Mouse (Mus musculus) right cerebral cortex, adult 18-20 months (tissue): Measurements from ENCODE around the gene Syce2.
"Not testable (repeated sequence)": the region's sequence is repeated elsewhere in the genome, so short reads cannot be mapped to it uniquely, and the experiment has no call there.

Experiments
- DNase-seq: peaks from one replicate; pipeline ENCODE4 v3.0.0; 2022; ENCODE audit warnings: mixed read lengths

Gene Syce2

DNA sequence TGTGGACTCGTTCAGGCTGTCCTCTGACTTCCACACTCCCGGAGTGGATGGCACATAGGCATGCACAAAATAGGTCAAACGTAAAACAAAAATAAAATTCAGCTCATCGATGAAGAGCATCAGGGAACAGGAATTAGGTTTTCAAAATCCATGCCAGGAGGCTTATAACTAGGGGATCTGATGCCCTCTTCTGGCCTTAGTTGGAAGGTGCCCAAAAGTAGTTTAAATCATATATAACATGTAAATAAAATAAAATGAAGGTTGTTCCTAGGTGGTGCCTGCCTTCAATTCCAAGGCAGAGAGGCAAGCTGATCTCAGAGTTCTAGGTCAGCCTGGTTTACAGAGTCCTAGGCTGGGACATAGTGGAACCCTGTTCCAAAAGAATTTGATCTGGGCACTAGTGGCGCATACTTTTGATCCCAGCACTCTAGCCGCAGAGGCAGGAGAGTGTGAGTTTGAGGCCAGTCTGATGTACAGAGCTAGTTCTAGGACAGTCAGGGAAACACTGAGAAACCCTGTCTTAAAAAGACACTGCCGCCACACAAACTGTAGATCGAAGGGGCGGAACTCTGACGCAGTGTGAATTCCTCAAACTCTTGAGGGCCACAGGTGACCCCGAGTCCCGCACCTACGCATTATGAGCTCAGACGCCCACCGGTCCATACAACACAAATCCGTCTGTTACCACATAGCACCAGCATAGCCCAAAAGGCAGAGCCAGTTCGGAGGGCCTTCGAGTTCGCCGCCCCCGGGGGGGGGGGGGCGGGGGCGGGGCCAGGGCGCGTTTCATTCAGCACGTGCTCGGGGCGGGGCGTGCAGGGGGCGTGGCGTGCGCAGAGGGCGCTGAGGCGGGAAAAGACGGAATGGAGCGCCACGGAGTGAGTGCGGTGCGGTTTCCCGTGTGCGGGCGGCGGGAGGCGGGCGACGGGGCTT lies at the start of gene Syce2:
Syce2 (plus strand) TSS at position 736 of the 933 bp plus-strand sequence.
- DNase-seq = peak; percentile 46

DNA sequence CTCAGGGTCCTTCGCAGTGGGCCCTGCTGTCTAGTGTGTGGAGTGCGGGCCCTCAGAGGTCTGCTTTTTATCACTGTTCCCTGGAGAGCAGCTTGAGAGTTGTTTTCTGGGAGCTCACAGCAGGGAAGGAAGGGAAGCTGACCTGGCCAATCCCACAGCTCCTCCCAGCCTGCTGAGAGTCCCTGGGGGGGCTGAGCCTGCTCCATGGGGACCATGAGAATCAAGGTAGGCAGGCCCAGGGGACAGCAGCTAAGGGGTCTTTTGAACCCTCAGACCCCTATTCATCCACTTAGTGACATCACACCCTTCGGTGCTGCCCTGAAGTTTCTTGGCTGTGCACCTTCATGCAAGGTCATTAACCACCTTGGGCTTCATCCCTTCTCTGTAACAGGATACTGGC lies 49.2 kb upstream of the Syce2 start, which contains the start of gene Dand5:
Dand5 (minus strand) TSS at position 101 of the 400 bp plus-strand sequence.
- no peak for DNase-seq

DNA sequence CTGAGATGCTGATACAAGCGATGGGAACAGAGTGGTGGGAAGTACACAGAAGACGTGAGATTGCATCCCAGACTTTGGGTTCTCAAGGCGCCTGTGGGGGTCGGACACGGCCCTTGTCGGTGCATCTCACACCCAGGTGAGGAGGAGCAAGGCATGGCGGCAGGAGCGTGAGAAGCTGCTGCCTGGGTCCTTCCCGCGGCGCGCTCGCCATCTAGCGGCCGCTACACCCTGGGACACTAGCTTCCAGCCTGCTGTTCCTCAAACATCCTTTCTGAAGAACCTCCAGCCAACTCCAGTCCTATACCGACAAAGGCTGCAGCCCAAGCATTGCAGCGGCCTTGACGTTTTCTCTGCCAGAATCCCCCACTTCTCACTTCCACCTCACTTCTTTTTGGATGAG lies 48.3 kb upstream of the Syce2 start:
- peak; percentile 73 for DNase-seq

DNA sequence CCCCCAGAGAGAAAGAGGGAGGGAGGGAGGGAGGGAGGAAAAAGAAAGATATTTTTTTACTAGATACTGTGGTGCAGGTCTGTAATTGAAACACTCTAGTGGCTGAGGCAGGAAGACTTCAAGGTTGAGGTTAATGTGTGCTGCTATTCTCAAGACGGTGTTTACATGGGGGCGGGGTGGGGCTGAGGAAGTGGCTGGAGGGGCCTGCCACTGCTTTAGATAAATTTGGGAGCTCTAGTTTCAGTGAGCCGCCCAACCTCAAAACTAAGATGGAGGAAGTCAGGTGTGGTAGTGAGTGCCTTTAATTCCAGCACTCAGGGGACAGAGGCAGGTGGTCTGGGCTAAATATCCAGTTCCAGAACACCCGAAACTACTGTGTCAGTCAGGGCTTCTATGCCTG lies 46.3 kb upstream of the Syce2 start:
- DNase-seq = no peak

DNA sequence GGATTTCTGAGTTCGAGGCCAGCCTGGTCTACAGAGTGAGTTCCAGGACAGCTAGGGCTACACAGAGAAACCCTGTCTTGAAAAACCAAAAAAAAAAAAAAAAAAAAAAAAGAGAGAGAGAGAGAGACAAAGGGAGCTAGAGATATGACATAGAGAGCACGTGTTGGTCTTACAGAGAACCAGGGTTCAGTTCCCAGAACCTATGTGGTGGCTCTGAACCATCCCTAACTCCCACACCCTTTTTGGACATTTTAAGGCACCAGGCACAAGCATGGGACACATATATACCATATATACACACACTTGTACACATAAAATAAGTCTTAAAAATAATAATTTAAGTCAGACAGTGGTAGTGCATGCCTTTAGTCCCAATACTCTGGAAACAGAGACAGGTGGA lies 45.4 kb upstream of the Syce2 start:
- DNase-seq = not testable (repeated sequence)

DNA sequence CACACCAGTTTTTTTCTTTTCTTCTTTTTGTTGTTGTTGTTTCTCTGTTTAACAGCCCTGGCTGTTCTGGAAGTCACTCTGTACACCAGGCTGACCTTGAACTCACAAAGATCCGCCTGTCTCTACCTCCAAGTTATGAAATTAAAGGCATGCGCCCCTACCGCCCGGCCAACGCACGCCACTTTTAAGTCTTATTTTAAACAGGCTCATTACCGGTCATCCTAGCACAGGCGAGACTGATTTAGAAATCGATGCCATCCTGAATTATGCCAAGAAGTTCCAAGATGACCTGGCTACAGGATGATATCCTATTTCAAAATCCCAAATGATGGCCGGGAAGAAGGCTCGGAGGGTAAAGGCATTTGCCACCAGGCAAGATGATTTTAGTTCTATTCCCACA lies 40.4 kb upstream of the Syce2 start, which contains the start of gene Gadd45gip1:
Gadd45gip1 (plus strand) TSS at position 33 of the 400 bp plus-strand sequence.
- no peak for DNase-seq

DNA sequence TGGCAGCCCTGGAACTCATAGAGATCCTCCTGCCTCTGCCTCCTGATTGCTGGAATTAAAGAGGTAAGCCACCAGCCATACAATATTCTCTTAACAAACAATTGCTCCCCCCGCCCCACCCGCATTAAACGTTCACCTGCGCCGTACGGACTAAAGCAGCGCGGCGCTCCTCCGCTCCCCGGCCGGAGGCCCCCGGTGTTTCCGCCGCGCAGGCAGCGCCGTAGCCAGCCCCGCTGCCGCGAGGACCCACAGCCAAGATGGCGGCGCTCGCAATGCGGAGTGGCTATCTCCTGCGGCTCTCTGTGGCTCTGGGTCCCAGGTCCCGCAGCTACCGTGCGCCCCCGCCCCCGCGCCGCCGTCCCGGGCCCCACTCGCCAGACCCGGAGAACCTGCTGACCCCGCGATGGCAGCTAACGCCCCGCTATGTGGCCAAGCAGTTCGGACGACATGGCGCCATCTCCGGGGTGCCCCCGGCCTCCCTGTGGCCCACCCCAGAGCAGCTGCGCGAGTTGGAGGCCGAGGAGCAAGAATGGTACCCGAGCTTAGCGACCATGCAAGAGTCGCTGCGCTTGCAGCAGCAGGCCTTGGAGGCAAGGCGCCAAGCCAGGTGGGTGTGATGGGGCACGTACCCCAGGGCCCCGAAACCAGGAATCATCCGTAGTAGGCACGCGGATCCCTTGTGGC lies 39.7 kb upstream of the Syce2 start:
- DNase-seq = peak; percentile 80

DNA sequence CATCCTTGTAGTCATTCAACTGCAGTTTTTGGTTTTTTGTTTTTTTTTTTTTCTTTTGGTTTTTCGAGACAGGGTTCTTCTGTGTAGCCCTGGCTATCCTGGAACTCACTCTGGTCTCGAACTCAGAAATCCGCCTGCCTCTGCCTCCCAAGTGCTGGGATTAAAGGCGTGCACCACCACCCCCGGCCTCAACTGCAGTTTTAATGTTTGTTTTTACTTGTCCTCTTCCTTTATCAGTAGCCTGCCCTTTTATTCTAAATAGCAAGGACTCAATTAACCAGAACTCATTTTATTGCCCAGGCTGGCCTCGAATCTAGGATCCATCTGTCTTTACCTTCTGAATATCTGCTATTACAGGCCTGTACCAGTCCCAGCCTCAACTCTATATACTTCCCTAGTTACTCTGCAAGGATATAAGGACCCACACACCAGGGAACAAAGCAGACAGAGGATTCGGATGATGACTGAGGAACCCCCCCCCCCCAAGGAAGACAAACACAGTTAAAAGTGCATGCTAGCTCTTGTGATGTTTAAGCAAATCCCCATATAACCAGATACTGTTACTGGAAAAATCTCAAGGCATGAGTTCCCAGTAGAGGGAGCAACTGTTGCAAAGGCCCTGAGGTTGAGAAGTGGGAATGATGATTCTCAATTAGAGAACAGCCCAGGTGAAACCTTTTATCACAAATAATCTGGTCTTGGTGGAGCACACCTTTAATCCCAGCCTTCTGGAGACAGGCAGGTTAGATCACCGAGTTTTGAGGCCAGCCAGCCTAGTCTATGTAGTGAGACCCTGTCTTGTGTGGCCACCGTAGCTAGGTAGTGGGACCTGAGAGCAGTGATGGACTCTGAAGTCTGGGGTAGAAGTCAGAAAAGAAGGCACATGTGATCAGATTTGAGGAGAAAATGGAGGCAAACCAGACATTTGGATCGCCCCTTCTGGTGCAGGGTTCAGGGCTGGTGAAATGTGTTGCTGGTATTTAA lies 38.9 kb upstream of the Syce2 start:
- no peak for DNase-seq

DNA sequence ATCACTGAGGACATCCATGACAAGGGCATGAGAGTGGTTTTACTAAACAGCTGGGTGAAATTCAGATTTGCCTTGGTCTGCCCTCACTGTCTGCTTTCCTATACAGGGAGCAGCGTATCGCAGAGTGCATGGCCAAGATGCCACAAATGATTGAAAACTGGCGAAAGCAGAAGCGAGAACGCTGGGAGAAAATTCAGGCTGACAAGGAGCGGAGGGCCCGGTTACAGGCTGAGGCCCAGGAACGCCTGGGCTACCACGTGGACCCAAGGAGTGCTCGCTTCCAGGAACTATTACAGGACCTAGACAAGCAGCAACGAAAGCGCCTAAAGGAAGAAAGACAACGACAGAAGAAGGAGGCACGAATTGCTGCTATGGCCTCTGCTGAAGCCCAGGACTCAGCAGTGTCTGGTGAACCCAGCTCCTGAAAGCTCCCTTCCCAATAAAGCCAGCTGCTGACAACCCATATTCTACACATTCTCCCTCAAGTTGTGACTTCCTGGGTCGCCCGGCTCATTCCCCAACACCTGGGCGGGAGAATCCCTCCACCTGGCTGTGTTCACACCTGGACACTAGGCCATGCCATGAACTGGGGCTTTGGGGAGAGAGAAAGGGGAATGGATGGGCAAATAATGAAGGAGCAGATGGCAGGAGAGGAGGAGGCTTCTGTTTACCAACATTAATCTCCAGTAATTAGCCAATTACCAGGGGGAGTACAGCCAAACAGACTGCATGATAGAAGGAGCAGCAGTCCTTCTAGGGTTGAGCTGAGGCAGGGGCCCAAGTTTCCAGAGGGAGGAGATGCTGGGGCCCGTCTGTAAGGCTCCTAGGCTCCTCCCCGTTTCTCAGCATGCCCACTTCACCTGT lies 37.7 kb upstream of the Syce2 start:
- no peak for DNase-seq

DNA sequence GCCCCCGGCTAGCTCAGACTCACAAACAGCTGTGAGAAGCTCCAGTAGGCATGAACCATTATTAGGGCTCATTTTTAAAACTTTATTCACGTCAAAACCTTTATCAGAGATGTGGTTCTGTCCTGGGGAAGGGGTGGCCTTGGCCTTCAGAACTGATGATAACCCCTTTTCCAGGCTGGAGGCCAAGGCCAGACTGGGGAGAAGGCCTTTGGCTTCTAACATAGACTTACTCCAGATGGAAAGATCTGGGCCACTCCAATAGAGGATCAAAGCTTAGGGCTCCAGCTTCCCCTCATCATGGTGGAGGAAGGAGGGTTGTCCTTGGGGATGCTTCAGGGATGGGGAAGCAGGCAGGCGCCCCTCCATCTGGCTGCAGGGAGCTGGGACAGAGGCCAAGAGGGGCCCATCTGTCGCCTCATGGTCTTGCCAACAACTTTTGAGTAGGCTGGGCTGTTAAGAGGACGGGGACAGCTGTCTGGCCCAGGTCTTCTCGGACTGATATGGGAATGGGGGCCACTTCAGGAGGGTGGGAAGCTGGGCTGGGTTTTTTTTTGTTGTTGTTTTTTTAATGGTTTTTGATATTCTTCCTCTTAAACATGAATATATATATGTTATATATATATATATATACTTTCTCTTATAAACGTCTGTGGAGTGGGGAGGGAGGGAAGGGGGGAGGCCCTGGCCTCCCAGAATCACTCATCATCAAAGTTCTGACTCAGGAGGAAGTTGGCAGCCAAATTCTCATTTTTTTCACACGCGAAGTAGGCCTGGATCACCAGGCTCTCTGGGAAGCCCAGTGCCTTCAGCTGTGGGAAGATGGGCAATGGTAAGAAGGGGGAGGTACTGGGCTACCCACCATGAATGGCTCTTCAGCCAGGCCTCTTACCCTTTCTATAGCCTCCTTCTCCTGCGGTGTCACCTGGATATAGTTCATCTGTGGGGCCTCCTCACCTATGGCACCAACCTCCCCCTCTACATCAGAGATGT lies 36.8 kb upstream of the Syce2 start:
- peak; percentile 76 for DNase-seq

DNA sequence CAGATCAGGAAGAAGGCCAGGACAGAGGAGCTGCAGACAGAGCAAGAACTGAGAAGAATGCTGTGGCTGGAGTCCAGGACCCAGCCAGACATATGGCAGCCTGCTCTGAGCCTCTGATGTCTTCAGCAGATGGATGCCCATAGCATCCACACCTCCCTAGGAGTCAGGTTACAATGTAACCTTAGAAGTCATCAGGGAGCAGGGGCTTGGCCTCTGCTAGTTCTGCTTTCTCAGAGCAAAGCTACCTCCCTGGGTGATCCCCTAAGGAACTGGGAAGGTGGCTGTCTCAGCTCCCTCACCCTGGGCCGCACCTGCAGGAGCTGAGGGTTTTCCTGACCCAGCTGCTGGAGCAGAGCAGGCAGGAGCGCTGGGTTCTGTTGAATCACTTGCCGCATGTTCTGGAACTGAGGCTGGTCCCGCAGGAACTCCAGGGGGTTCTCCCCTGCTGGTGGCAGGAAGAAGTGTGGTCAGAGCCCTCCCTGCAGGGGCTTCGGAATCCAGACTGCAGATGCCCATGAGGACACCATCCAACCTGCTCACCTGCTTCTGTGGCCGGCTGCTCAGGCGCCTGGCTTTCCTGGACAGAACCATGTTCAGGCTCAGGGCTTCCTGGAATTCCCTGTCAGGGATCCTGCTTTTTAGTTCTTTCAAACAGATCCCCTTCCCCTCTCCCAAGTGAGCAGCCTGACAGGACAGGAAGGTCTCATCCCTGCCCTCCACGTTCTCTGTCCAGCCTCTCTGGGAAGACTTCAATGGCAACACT lies 34.6 kb upstream of the Syce2 start:
- DNase-seq = no peak

DNA sequence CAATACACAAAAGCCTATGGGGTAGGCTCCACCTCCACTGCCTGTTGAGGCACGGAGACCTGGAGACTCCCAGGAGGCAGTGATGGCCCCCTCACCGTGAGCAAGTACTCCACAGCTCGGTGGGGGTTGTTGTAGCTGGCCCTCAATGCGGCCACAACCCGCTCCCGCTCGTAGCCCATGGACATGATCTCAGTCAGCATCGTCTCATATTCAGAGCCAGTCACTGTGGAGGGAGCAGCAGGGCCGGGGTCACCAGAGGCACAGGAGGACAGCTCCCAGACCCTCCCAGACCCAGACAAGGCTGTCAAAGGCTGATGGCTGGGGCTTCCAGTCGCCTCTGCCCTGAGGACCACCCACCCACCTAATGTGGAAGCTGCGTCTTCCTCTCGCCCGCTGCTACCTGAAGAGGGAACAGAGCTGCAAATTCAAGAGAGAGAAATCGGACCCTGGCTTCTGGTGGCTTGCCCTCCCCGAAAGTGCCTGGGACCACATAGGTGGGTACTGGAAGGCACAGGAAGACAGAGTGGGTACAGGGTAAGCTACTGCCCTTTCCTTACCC lies 33.9 kb upstream of the Syce2 start:
- DNase-seq = no peak

DNA sequence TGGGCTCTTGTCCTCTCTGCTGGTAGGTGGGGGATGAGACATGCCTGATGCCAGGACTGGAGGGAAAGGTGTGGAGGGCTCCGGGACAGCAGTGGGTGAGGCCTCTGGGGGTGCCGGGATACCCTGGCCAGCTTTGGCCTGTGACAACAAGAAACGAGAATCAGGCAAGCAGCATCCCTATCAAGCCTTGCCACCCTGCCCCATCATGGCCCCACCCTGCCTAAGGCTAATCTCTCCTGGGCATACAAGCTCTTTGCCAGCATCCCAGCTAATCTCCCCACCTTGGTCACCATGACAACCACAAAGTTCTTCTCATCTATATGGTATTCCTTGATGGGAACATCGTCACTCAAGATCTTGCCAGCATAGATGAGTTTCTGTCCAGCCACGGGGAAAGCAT lies 33.4 kb upstream of the Syce2 start:
- DNase-seq = no peak

DNA sequence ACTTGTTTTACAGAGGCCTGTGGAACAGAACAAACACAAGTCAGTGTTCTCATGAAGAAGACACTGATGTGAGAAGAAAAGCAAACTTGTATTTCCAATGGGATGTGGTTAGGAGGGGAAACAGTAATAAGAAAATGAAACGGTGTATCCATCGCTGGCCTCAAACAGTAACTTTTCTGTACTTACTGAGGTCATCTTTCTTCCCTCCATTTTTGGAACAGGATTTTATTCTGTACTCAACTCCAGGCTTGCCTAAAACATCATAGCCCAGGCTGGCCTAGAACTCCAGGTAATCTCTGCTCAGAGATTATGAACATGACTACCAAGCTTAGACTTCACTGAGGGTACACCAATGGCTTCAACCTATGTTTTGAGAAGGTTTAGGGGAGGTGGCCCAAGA lies 32.5 kb upstream of the Syce2 start:
- DNase-seq = no peak

DNA sequence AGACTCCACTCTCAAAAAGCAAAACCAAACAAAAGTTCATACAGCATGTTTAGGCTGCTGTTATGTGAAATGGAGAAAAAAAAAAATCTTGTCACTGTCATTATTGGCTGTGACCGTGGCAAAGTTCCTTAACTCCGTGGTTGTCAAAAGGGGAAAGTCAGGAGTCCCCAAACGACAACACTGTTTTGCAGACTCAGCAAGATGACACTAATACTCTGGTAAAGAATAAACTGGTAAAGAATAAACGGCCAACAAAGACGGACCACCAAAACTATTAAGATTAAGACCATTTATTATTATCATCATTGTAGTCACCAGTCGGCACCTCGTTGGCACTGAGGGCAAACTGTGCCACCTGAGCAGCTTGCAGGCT lies 32.0 kb upstream of the Syce2 start:
- no peak for DNase-seq

DNA sequence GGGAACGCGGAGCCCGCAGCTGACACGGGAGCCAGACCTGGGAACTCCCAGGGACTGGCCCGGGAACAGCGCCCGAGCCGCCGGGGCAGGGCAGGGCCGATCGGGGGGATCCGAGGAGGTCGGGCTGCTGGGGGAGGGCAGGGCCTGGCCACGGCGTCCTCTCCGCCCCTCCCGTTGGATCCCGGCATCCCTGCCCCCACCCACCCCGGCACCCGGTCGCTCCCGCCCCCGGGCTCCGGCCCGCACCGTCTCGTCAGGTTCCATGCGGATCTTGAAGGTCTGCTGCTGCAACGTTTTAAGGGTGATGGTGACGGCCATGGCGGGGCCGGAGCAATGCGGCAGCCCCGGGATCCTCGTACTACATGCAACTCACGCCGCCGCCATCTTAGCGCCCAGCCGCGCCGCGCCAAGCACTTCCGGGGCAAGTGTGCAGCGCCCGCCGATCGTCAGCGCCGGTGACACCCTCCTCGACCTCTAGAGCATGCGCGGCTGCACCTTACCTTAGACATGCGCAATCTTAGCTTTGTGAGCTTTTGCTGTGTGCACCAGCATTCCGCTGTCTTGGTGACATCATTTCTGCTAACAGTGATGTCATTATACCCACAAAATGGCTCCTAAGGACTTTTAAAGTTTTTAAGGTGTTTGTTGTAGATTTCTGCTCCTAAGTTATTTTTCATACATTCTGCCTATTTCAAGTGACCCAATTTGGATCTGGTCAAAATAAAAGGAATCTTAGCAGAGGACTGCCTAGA lies 31.5 kb upstream of the Syce2 start, which contains the start of gene Rad23a:
Rad23a (minus strand) TSS at position 418 of the 752 bp plus-strand sequence.
- peak; percentile 94 for DNase-seq

DNA sequence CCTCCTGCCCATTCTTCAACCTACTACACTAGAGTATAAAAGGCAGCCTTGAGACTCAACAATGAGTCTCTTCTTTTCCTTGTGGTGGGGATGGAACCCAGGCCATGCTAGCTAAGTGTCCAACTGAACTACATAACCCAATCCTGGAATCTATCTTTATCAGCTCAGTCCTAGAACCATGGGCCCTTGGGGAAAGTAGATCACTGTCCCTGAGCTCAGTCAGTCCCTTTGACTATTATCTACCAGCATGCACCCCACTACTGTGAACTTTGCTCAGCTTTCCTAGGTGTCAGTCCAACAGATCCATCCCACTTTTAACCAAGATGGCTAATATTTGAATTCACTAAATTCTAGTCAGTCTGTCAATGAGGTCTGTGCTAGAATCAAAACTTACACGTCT lies 30.4 kb upstream of the Syce2 start:
- DNase-seq = no peak

DNA sequence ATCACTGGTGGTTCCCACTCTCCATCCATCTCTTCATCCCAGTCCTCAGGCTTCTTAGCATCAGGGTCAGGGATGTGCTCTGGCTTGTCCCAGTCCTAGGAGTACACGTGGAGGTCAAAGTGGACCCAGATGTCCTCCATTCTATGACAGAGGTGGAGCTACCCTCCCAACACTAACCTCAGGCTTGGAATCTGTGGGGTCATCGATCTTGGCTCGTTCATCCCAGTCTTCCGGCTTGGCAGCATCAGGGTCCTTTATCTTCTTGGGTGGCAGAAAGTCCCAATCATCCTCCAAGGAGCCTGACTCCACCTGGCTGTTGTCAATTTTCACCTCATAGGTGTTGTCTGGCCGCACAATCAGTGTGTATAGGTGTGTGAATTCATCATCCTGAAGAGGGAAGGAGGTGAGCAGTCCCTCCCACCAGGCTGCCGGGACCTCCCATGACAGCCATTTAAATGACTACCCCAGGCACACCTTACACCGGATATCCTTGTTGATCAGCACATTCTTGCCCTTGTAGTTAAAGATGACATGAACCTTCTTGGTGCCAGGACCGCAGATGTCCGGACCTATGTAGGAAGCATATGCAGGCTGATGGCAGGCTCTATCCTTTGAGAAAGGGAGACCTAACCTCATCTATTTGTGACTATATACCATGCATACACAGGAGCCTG lies 27.4 kb upstream of the Syce2 start:
- DNase-seq = no peak
